Mouse (Mus musculus) thymus, adult 18-20 months (tissue): ENCODE results near the gene Gper1.
"Not testable (repeated sequence)": the region's sequence is repeated elsewhere in the genome, so short reads cannot be mapped to it uniquely, and the experiment has no call there.

ENCODE experiments used
- DNase-seq, 2 experiments: peaks; one replicate each; pipeline ENCODE4 v3.0.0; 2022; ENCODE audit warnings: mixed read lengths in 2 of 2

Gene Gper1

DNA sequence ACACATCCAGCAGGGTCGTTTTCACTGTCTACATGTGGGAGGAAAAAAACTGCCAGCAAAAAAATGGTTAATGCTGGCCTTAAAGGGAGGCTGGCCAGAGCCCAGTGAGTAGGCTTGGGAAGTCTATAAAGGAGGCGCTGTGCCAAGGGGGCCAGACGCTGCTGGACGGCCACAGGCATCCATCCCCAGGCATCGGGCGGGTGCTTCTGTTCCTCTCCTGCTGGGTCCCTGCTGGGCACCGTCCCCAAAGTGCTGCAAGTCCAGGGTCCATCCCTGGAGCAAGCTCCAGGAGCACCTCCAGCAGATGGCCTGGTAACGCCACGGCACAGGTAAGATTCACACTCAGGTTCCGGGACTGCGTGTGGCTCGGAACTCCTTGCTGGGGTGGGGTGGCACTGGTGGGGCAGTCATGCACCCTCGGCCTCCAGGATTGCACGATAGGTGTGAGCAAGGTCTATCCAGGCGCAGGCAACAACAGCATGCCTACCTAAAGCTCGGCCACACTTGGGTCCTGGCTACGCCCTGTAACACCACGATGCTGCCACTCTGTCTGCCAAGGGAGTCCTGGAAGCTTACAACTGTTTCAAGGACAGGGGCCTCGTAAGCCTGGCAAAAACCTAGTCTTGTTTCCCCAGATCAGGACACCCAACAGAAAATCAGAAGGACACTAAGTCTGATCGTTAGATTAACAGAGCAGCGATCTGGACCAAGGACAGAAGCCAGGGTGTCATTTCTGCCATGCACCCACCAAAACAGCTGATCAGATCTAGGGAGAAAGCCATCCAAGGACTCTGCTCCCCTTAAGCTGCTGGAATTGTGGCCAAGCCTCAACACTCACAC lies at the start of gene Gper1:
Gene Gper1, plus strand, starts transcription at position 126 of the 840 bp plus-strand sequence.
- DNase-seq = no peak

DNA sequence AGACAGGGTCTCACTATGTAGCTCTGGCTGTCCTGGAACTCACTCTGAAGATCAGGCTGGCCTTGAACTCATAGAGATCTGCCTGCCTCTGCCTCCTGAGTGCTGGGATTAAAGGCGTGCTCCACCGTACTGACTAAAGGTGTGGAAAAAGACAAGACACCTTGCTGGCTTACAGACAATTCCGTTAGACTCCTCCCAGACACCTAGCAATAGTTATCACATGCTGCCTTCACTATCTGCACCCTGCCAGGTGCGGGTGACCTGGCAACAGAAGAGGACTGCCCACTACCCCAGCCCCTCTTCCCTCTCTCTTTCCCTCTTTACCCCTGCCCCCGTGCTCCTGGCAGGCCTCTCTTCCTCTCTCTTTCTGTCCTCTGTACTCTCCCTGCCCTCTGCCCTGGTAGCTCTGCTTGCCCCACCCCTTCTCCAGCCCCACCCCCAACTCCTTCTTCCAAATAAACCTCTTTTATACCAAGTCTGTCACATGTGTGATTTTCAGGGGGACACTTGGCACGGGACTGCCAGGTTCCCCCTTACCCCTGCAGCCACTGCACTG lies 49.0 kb upstream of the Gper1 start:
- DNase-seq = no peak

DNA sequence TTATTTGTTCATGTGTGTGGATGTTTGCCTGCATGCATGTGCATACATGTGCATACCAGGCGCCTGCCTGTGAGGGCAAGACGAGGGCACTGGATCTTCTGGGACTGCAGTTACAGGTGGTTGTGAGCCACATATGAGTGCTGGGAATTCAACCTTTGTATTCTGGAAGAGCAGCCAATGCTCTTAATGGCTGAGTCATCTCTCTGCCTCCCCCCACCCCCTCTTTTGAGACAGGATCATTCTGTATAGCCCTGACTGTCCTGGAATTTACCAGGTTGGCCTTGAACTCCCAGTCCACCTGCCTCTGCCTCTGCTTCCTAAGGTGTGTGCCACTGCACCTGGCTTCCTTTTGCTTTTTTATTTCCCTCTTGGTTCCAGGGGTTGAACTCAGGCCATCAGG lies 48.1 kb upstream of the Gper1 start:
- no peak for DNase-seq

DNA sequence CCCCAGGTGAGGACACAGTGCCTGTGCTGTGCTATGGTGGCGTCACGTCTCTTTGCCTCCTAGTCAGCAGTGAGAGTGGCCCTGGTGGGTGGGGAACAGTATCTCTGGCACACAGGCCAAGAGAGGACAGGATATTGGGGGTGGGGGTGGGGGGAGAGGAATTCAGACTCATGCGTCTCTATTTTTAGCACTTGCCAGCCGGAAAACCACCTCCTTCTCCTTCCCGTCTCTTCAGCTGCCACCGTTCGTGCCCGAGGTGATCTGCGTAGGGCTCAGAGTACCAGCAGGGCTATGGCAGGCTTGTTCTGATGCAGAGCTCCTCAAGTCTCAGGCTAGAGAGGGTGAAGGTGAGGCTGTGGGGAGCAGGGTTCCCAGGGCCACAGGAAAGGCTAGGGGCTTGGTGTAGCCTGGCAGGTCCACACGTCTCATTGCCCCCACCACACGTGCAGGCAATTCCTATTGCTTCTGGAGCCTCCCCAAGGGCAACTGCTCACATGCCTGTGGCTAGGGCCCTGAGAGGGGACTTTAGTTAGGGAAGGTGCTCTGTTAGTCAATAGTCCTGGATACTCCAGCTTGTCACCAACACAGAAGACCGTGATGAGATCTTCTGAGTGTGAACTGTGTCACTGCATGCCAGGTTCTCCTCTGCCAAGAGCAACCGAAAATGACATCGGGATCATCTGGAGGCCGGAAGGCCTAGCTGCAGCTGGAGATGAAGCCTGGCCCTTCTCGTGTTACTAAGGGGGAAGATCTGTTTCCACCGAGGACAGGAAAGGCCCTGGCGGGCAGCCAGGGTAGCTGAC lies 45.3 kb upstream of the Gper1 start, which contains the start of gene Gpr146:
Gene Gpr146, plus strand, starts transcription at position 230 of the 803 bp plus-strand sequence.
- peak; percentile 24 to 54 for DNase-seq

DNA sequence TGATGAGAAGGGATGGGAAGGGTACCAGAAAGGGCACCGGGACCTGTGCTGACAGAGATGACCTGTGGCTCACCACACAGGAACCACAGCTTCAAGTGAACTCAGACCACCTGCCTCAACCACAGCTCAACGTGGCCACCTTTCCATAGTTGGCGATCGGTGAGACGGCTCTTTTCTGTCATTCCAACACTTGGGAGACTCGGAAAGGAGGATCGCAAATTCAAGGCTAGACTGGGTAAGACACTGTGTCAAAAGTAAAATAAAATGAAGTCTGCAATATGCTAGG lies 44.7 kb upstream of the Gper1 start:
- no peak for DNase-seq

DNA sequence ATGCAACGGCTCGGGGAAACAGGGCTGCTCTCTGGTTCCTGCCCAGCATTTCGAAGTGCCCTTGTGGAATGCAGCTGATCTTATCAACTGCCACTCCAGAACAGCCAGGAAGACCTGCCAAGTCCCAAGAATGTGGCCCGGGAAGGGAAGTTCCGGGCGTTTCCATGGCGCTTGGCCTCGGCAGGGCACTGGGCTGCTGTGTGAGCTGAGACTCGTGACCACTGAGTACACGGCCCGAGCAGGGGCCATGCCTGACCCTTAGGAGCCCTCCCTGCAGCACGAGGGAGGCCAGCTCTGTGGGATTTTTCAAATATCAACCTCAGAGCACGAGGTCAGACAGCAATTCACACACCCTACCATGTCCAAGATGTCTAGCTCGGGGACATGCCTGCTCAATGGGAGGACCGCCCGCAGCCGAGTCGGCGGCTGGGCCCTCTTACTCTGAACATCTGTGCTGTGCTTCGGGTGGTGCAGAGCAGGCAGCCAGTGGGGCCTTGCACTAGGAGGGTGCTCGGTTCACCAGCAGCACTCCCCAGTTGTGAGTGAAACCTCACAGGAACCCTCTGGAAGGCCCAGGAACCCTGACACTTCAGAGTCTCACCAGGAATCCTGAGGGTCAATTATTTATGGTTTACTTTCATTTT lies 43.8 kb upstream of the Gper1 start:
- peak; percentile 33 to 34 for DNase-seq

DNA sequence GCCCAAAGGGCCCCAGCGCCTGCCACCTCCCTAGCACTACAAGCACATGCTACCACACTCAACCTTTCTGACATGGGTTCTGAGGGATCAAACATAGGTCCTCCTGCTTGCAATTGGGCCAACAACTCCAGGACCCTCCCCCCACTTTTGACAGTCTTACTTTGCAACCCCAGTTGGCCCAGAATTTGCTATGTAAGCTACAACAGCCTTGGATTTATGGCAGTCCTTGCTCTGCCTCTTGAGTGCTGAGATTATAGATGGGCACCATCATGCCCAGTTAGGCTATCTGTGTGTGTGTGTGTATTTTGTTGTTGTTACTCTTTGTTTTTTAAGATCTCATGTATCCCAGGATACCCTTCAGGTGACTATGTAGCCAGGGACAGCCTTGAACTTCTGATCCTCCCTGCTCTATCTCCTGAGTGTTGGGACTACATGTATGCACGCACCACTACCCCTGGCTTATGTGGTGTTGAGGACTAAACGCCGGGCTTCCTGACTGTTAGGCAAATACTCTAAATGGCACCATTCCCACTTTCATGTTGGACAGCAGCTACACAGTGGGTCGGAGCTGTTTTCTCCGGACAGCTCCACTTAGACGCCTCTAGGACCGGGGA lies 43.1 kb upstream of the Gper1 start:
- no peak for DNase-seq

DNA sequence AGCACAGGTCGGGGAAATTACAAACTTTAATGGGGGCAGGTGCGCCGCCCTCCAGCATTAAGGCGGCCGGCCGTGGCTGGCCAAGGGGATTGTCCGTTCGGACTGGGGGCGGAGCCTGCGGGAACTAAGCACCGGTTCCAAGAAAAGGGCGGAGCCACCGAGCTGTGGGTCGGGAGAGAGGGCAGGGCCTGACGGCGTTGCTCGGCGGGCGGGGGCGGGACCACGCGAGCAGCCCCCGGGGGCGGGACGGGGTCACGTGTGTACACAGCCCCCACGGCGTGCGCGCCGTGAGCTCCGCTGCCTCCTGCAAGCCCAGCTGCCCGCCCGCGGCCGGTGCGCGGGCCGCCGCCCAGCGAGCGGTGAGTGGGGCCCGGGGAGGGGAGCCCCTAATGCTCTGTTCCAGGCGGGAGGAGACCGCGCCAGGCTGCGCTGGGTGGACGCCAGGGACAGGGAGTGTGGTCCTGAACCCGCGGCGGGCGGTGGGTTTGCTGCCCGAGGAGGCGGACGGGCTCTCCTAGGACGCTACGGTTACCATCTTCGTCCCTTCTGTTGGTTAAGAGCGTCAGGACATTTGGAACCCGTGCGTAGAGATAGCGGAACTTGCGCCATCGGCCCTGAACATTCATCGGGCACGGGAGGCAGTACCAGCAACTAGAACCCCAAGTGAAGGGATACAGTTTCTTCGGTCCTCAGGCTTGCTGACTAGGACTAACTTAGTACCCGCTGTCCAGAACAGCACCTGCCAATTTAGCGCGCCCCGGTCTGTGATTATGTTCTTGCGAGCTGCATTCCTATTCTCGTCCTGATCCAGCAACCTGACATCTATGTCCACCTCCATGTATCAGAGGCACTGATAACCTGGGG lies 42.3 kb upstream of the Gper1 start:
- DNase-seq = peak; percentile 76 to 81

DNA sequence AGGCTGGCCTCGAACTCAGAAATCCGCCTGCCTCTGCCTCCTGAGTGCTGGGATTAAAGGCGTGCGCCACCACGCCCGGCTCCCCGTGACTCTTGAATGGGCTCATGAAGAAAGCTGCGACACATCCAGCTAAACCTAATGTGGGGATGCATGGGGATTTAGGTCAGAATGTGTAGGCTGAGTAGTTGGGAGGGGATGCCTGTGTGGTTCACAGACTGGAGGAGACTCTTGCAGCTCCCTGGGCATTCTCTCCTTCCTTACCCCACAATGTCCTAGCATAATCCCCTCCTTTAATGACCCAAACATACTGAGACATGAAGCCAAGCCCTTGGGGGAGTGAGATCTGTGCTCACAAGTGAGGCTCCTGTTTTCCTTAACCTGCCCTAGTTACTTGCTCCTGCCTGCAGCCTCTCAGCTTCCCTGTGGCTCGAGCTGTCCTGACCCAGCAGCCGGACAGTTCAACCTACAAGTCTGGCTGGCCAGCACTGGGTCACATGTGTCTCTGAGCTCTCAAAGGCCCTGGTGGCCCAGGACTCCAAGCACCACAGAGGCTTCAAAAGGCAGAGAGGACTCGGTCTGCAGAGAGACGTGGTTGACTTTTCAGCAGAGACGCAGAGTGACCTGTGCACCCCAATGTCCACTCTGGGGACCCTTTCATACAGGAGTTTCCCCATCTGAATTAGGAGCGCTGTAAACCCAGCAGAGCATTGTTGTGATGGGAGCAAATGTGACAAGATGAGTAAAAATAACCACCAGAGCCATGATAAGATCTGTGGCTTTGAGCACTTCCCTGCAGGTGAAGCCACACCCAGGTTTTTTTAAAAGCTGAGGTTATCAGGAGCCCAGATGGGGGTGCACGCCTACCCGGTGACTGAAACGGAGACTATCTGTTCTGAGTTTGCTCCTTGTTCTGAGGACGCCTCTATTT lies 41.1 kb upstream of the Gper1 start:
- peak; percentile 58 to 78 for DNase-seq

DNA sequence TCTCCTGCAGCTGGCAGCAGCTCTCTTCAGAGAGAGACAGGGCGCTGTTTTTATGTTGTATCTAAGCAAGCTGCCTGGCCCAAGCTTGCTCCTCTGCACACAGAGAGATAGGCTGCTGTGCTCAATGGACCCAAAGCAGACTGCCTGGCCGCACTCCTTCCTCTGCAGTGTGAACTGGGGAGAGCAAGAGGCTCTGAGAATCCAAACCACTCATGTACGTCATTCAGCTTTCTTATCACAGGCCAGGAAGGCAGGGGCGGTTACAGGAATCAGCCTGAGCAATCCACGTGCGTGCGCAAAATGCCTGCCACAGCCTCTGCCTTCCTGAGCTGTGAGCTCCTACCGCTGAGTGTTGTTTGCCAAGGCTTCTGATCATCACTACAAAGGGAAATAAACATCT lies 40.2 kb upstream of the Gper1 start:
- peak; percentile 38 to 72 for DNase-seq

DNA sequence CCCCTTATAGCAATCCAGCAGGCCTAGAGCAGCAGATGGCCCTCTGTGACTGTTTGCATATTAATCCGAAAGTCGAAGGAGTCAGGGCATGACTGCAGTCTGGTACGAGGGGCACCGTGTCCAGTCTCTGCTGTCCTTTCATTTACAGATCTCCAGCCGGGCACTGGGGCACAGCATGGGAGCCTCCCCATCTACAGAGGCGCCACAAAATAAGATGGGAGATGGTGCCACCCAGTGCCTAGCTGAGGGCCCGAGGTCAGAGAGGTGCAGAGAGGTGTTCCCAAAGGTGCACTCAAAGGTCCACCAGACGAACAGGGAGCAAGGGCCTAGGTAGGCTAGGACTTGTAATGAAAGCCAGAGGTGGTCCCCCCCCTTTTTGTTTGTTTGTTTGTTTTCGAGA lies 39.7 kb upstream of the Gper1 start:
- DNase-seq = peak in 1 of 2 experiments; percentile 32

DNA sequence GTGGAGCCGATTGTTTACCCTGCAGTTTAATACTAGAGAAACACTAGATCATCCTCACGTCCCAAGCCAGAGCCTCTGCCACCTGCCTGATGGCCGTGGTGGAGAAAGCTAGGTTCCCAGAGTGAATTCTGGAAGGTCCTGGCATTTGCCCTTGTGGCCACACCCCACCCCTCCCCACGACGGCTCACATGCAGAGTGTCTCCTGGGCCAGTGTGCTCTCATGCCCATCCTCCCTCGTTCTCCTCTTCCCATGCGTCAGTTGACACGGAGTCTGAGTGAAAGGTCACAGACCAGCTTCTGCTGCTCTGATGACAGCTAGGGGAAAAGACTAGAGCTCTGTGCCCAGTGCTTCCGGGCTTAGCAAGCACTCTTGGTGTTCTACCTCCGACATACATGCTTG lies 38.4 kb upstream of the Gper1 start:
- DNase-seq = peak in 1 of 2 experiments; percentile 29

DNA sequence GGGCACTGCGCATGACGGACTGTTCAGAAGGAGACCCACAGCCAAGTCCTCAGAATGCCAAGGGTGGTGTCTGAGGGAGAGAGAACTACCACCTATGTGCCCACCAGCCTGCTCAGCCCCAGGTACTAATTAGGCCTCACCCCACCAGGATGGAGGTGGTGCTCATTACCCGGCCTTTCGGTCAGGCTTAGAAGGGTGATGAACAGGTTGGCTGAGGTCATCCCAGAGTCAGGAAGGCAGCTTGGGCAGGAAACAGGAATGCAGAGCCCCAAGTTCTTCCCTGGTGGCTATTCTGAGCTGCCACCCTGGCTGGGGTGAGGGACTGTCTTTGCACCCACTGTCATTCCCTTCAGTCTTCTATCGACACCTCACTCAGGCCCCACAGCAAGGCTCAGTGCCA lies 36.9 kb upstream of the Gper1 start:
- no peak for DNase-seq

DNA sequence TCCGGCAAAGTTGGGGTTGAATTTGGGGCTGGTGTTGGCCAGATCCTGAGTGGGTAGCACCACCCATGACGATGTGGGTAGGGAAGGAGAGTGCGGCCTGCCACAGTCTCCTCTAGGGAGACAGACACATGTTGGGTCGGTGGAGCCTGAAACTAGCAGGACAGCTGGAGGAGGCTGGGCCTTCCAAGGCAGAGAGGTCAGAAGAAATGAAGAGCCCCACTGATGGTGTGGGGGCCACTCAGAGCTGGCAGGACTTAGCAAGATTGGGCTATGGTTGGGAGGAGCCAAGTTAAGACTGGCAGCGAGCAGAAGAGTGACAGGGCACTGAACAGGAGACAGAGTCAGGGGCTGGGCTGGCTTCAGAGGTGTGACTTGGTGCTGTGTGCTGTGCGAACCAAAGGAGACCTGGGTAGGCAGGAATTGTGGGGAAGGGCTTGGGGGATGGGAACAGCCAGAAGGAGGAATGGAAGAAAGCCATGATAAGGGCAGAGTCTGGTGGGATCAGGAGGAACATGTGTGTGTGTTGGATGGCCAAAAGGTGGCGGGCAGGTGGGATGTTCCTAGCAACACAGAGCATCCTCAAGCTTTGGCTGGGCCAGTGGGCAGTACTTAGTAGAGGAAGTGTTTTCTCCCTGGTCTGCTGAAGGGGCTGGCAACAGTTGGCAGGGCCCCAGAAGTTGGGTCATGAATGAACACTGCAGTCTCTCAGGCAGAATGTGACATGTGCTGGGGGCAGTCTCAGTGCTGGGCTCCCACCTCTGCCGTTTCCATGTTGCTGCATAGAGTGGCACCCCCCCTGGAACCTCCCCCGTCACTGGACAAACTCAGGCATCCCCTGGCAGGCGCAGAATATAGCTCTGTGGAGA lies 35.4 kb upstream of the Gper1 start:
- DNase-seq = no peak

DNA sequence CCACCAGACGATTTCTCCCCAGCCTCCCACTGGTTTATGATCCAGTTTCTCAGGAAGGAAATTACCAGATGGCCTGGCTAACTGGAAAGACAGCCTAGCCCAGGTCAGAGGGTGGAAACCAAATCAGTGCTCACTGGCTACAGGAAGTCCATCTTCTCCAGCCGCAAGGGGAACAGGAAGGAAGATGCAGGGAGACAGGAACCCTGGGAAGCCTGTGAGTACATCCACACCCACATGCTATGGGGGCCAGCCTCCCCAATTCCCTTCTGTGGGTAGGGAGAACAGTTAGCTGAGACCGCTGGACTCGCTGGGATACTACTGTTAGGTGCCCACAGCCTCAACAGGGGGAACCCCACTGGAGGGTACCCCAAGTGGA lies 34.8 kb upstream of the Gper1 start:
- DNase-seq = no peak

DNA sequence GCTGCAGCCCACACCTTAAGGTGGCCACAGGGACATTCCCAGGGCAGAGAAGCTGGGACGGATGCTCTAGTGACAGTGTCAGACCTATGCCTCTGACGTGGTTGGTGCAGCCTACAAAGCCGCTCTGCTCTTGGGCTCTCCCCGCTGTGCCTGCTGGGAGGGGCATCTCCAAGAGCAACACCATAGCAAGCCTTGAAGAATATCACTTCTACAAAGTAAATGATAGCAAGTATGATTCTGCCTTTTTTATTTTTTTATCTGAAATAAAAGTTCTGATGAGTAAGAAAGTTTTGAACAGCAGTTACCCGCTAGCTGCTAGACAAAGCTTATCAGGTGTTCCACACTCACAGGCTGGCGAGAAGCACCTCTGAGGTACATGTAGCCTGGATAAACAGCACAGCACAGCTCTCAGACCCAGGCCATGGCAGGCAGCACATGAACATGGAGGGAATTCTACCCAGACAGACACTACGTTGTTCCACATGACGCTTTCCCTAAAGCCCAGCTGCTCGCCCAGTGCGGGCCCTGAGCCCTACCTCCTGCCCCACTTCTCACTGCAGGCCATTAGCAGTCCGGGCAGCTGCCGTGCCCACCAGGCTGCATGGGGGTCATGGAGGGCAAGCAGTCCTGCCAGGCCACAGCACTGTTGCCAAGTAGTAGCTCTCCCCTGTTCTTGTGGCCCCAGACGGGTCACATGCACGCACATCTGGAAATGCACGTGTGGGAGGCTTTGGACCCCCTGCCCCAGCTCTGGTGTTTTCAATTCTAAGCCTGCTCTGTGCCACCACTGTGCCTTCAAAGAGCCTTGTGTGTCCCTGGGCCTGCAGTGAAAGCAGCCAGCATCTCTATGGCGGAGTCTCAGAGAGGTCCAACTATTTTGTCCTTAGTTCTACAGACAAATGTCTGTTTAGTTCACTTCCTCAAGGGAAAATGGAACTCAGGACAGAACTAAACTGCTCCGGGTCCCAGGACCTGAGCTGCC lies 34.0 kb upstream of the Gper1 start:
- DNase-seq = no peak

DNA sequence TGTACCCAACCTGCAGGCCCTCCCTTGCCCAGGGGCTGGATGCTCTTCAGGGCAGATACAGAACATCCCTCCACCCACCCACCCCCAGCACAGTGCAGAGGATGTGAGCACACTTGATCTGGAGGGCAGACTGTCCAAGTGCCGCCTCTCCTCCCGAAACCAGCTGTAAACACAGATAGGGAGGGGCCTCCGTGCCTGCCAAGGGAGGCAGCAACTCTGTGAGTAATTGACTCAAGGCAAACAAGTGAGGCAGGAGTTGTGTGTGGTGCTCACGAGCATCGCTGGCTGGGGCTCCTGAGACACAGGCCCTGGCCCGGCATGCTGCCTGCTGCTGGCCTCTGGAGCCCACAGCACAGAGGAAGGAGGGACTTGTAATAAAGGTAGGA lies 33.3 kb upstream of the Gper1 start:
- no peak for DNase-seq

DNA sequence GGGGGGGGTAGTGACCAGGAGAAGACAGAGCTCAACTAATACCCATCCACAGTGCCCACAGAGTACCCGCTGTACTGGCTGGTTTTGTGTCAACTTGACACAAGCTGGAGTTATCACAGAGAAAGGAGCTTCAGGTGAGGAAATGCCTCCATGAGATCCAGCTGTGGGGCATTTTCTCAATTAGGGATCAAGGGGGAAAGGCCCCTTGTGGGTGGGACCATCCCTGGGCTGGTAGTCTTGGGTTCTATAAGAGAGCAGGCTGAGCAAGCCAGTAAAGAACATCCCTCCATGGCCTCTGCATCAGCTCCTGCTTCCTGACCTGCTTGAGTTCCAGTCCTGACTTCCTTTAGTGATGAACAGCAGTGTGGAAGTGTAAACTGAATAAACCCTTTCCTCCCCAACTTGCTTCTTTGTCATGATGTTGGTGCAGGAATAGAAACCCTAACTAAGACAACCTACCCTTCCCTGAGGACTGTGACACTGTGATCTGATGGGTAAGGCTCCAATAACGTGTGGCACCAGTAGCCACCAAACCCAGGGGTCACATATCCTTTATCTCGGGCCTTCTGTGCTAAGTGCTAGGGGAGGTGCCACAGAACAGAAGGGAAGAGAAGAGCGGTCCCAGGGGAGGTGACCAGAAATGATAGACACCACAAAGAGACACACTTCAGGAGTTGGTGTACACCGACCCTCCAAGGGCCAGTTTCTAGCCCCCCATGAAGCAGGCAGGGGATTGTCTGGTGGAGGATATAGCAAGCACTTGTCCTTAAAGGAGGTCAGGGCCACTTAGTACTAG lies 32.4 kb upstream of the Gper1 start:
- DNase-seq = not testable (repeated sequence)
